Mouse (Mus musculus): ENCODE data around the gene Stra6l.

DNA sequence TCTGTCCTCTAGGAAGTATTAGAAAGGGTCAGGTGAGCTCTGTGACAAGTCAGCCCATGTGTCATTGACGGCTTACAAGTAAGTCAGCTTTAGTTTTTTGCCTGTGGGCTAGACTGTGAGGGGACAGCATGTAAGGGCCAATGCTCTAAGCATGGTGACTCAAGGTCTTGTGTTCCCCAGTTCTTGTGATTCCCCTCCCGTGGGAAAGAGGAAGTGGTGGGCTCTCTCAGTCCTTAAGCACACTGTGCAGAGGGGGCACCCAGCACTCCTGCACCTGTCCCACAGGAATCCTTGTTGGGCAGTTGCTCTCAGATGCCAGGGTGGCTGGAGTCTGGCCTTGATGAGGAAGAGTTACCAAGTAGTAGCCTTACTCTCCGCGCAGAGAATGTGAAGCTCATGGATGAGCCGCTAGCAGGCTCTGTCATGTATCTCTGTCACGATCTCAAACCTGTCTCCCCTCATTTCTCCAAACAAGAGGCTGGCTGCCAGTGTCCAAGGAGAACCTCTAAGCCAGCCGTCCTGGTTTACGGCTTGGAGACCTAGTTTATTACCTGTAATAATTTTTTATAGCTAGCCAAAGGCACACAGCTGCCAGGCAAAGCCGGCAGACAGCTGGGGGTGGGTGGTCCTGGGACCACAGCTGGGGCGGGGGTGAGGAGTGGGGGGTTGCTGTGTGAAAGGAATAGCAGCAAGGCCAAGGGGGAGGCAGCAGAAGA, at the start of gene Stra6l:
- TF ChIP-seq POLR2A (IDR thresholded peaks at IDR 0.05; ENCODE audit: borderline replicate concordance, extremely low read depth, insufficient read depth, insufficient read length, poor library complexity, severe bottlenecking), result no peak
- no peak for TF ChIP-seq CTCF (IDR thresholded peaks at IDR 0.05; ENCODE audit: borderline replicate concordance, extremely low read depth, insufficient read depth, insufficient read length)
